Mouse (Mus musculus): ENCODE measurements around the gene Gm17387.

Gm17387 gene

DNA sequence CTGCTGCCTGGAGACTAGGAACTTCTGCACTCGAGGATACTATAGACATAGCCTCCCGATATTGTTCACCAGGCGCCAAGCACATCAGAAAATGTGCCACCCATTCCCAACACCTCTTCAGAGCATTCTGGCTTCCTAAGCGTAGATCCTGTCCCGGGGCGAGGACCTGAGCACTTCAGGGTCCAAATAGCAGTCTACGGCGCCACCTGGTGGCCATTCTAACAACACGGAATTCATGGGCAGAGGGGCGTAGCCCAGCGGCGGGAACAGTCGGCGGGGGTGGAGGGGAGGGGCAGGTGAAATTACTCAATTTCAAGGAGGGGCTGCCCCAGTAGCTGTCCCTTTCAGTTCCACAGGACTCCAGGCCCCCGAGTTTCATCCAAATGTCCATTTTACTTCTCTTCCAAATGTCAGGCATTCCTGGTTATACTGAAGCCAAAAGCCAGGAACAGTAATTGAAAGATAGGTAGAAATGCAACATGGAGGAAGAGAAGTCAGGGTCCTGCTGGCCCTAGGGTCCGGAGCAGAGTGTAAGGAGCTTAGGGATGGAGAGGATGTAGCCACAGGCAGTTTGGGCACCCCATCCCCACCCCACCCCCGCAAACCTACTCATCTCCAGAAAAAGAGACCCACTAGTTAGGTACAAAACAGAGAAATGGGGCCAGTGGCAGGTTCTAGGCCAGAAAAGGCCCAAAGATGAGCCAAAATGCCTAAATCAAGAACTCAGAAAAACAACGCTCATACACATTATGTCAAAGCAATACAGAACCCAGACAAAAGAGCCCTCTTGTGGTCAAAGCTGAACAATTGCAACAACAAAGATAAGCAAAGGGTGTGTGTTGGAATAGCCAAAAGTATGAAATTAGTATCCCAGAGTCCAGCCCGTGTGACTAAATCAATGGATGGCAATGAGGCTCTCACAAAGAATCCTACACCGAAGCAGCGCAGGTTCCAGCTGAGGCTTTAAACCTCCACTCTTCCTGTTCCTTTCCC, 19.6 kb downstream of the Gm17387 start:
- peak; percentile 95 for DNase-seq (ENCODE audit: low read depth)

DNA sequence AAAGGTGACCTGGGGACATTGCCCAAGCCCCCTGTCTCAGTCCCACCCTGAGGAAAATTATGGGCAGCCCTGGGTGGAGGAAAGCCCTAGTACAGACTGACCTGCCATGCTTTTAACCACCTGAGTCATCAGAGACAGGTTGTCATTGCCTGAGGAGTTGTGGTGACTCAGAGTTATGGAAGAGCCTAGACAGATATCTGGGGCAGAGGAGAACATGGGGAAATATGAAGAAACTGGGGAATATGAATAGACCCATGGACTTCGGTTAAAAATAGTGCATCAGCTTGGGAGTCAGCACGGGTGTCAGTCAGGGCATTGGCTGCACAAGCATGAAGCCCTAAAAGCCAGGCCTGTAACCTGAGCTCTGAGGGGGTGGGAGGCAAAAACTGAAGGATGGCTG, 20.4 kb downstream of the Gm17387 start:
- DNase-seq (ENCODE audit: low read depth), result no peak

DNA sequence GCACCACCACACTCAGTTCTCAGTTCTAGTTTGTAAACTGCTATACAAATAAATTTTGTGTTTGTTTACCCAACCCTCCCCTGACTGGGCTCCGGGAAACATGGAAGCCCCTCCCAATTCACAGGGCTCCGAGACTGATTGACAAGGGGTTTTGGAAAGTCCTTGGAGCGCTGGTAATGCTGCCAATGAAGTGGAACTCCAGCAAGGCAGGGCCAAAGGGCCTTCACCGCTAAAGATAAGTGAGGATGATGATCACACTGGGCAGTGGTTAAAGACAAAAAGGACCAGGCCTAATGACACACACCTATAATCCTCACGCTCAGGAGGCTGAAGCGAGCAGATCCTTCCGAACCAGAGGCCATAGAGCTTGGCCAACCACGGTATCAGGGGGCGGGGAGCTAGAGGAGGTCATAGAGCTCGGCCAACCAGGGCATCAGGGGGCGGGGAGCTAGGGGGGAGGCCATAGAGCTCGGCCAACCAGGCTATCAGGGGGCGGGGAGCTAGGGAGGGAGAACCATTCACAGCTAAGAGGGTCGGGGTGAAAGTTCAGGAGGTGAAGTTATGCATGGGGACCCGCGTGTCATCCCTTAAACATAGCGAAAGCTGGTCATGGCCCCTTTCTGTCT, 22.2 kb downstream of the Gm17387 start:
- DNase-seq (ENCODE audit: low read depth), result no peak

DNA sequence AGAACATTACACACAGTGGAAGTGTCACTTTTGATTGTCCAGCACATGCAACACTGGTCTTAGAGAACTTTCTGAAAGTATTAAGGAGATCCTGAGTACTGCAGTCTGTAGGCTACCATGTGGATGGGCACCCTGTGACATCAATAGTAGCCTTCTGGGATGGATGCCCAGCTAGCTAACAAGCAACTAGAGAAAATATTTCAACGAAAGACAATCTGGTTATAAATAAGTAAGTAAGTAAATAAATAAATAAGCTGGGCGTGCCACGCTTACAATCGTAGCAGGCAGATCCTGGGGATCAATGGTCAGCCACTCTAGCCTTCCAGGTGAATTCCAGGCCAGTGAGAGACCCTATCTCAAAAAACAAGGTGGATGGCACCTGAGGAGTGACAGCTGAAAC, 23.1 kb downstream of the Gm17387 start:
- DNase-seq (ENCODE audit: low read depth), result no peak

DNA sequence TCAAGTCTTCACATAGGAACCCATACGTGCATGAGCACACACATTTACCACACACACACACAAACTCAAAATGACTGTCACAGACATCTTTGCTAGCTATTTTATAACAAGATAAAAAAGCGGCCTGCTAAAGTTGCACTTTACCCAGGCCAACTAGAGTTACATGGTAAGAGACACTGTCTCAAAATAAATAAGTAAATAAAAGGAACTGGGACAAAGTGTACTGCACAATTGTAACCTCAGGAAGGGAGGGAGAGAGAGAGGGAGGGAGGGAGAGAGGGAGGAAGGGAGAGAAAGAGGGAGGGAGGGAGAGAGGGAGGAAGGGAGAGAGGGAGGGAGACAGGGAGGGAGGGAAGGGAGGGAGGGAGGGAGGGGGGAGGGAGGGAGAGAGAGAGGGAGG, 23.5 kb downstream of the Gm17387 start:
- DNase-seq (ENCODE audit: low read depth), result no peak

DNA sequence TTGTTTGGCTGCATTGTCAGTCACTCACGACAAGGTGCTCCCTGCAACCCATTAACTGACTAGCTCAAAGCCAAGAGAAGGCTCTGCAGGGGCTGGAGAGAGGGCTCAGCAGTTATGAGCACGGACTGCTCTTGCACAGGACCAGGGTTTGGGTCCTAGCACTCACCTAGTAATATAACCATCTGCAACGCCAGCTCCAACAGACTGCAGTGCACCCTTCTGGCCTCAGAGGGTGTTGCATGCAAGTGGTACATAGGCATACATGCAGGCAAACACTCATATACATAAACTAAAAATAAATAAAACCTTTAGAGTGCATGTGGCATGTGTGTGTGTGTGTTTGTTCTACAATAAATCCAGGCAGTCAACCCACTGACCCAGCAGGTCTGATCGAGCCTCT, 26.9 kb downstream of the Gm17387 start:
- no peak for DNase-seq (ENCODE audit: low read depth)

DNA sequence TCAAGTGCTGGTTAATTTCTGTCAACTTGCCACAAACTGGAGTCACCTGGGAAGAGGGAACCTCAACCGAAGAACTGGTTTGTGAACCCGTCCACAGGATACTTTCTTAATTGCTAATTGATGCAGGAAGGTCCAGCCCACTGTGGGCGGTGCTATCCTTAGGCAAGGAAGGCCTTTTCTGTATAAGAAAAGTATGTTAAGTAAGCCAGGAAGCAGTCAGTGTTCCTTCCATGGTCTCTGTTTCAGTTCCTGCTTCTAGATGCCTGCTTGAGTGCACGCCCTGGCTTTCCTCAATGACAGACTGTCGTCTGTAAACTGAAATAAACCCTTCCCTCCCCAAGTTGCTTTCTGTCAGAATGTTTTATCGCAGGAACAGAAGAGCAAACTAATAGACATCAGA, 28.0 kb downstream of the Gm17387 start:
- no peak for DNase-seq (ENCODE audit: low read depth)

DNA sequence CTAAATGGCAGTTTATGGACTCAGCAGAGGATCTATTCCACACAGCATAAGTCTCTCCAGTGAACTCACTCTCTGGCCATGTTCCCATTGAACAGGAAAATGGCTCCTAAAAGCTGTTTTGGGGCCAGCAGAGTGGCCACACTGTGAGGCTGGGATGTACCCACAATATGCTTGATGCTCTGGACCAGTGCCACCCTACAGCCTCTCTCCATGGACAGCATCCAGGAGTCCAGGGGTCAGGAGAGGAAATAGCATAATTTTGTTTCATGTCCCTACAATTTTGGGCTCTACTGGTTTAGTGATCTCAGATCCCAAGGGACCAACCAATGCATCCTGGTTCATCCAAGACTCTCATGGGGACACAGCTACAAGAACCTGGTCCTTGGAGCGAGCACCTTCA, 28.6 kb downstream of the Gm17387 start:
- no peak for DNase-seq (ENCODE audit: low read depth)

DNA sequence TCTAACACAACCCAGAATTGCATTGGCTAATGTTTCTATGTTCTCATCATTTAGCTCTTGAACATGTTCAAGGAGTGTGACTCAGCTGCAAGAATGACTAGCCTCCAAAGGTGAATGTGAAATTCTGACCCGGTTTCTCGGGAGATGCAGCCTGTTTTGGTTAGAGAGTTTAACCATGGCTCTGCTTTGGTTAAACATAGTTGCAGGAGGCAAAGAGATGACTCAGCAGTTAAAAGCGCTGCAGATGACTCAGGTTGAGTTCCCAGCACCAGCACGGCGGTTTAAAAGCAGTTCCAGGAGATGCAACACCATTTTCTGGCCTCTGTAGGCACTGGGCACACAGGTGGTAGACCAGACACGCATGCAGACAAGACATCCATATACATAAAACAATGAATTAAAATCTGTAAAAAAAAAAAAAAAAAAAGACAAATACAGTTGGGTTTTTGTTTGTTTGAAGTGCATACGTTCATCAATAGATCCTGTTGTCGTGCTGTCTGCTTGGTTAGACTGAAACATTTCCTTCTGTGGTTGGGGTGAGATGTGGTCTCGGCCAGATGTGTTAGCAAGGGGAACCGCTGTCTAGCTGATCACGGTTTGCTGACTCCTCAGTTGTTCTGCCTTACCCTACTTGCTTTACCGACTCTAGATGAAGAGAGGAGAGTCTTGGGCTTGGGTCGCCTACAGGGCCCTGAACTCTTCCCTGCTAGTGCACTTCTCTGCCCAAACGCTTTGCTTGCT, 29.8 kb downstream of the Gm17387 start:
- DNase-seq (ENCODE audit: low read depth), result peak; percentile 64

DNA sequence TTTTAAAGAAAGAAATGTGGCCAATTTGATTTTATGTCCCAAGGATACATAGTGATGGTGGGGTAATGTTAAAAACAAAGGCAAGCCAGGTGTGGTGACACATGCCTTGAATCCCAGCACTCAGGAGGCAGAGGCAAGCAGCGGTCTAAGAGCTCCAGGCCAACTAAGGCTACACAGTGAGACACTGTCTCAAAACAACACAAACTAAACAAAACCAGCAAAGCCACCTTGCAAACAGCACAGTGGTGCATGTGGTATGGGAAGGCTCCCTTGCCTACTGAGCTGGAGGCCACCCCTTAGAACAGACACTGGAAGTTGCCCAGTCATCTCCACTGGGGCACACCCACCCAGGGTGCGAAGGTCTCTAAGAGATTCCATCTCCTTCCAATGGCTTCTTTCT, 31.0 kb downstream of the Gm17387 start:
- DNase-seq (ENCODE audit: low read depth), result no peak

DNA sequence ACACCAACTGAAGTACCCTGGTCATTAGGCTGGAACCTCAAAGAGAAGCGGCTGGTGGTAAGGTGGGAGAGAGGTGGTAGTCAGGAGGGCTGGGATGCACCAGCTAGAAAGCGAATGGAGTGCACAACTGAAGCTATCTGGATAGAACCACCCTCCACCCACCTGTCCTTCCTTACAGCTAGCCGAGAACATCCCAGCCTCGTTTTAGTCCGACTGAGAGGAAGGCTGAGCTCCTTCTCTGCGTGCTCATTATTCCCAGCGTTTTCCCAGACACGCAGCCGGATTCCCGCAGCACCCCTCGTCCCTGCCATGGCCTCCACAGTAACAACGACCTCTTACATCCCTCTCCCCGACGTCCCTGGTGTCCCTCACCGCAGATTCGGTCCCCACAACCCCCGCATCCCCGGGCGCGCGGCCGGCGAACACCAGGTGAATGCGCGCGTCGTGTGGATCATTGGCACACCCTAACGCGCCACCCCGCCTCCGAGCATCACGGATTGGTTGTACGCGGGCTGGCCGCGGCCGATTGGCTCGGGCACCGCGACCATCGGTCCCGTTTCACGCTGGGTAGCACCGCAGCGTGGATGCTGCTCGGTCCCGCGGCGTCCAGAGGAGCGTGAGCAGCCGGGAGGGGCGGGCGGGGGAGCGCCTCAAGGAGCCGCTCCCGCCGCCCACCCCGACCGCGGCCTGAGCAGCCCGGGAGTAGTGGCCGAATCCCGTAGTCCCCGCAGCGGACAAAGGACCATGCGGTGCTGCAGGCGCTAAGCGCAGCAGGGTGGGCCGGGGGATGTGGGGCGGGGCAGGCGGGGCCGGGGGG, 31.7 kb downstream of the Gm17387 start, which contains the start of gene B4galnt4:
Gene B4galnt4 (plus strand): TSS at position 679 of the 817 bp plus-strand sequence.
- peak; percentile 59 for DNase-seq (ENCODE audit: low read depth)

DNA sequence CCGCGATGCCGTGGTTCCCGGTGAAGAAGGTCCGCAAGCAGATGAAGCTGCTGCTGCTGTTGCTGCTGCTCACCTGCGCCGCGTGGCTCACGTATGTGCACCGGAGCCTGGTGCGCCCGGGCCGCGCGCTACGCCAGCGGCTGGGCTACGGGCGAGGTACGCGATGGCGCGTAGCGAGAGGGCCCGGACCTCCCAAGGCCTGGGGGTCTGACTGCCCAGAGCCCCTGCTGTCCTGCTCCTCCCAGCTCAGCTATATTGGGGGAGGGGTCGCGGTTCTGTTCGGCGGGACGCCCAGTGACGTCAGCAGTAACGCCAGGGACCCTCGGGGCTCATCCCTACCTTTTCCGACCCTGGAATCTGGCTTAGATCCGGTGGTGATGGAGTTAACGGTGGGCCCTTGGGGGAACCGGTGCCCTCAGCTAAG, 32.4 kb downstream of the Gm17387 start:
- peak; percentile 45 for DNase-seq (ENCODE audit: low read depth)

DNA sequence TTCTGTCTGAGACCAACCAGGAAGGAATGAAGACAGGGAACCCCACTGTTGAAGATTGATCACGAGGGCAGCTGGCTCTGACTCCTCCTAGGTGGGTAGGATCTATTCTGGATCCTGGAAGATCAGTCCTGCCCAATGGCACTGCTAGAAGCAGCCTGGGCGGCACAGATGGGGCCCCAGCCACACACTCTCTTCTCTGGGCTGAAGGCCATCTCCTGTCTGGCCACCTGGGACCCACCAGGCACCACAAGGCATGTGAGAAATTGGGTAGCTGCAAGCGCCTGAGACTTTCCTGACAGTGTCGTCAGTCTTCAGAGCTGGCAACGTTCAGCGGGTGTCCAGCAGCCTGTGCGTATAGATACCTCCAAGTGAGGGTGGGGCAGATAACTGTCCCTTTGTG, 33.6 kb downstream of the Gm17387 start:
- no peak for DNase-seq (ENCODE audit: low read depth)

DNA sequence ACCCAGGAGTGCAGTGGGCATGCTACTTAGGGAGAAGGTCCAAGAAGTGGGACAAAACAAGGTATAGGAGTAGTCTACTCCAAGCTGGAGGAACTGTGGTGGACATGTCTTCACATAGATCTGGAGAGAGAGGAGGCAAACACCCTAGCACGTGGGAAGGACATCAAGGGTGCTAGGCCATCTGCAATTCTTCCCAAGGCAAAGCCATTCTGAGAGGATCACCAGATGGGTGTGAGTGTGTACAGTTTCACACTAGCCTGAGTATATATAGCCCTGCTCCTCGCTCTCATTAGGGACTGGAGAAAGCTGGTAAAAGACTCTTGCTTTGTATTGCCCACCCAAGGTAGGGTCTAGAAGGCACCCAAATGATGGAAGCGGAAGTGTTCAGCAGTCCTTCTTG, 34.4 kb downstream of the Gm17387 start:
- no peak for DNase-seq (ENCODE audit: low read depth)

DNA sequence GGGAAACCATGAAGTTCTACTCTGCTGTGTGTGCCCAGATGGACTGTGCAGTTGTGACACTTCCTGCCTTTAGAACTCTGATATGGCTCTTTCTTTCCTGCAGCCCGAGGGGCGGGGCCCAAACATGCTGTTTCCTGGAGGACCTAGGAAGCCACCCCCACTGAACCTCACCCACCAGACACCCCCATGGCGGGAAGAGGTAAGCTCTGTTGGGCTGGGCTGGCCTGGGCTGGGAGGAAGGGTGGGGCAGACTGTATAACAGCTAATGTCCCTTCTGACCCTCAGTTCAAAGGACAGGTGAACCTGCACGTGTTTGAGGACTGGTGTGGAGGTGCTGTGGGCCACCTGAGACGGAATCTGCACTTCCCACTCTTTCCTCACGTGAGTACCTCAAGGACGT, 35.2 kb downstream of the Gm17387 start:
- DNase-seq (ENCODE audit: low read depth), result peak; percentile 50

DNA sequence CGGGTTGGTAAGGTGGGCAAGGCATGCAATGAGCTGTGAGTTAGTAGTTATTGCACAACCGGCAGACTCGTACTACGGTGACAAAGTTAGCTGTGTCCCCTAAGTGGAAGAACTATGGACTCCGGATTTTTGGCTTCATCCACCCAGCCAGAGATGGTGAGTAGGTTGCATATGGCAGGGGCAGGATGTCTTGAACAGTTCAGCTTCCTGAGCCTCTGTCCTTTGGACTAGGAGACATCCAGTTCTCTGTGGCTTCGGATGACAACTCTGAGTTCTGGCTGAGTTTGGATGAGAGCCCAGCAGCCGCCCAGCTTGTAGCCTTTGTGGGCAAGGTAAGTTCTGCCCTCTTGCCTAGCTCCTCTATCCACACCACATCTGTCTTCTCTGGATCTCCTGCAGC, 35.6 kb downstream of the Gm17387 start:
- DNase-seq (ENCODE audit: low read depth), result no peak

DNA sequence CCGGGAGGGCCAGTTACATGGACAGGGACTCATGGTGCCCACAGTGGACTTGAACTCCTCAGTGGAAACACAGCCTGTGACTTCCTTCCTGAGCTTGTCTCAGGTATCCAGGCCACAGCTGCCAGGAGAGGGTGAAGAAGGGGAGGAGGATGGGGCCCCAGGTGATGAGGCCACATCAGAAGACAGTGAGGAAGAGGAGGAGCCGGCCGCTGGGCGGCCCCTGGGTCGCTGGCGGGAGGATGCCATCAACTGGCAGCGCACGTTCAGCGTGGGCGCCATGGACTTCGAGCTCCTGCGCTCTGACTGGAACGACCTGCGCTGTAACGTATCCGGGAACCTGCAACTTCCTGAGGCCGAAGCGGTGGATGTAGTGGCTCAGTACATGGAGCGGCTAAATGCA, 39.4 kb downstream of the Gm17387 start:
- no peak for DNase-seq (ENCODE audit: low read depth)

DNA sequence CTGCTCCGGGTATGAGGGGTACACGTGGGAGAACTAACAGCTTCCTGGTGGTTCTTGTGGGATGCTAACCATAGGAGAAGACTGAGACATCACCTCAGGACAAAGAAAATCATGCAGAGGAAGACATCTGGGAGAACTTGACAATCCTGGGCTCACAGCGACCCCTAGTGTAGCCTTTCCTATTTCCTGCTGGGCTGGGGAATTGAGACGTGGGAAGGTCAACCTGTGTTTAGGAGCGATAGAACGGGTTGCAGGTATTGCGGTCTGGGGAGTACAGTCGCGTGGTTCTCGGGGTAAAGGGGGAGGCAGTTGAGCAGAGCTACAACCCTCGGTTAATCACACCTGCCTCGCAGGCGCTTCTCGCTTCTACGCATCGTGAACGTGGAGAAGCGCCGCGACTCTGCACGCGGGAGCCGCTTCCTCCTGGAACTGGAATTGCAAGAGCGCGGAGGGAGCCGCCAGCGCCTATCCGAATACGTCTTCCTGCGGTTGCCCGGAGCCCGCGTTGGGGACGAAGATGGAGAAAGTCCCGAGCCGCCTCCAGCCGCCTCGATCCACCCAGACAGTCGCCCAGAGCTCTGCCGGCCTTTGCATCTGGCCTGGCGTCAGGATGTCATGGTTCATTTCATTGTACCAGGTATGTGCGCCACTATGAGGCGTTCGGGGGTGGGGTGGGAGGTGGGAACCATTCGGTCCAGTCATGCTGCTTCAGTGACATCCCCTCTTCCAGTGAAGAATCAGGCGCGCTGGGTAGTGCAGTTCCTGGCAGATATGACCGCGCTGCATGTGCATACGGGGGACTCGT, 41.3 kb downstream of the Gm17387 start:
- peak; percentile 81 for DNase-seq (ENCODE audit: low read depth)

DNA sequence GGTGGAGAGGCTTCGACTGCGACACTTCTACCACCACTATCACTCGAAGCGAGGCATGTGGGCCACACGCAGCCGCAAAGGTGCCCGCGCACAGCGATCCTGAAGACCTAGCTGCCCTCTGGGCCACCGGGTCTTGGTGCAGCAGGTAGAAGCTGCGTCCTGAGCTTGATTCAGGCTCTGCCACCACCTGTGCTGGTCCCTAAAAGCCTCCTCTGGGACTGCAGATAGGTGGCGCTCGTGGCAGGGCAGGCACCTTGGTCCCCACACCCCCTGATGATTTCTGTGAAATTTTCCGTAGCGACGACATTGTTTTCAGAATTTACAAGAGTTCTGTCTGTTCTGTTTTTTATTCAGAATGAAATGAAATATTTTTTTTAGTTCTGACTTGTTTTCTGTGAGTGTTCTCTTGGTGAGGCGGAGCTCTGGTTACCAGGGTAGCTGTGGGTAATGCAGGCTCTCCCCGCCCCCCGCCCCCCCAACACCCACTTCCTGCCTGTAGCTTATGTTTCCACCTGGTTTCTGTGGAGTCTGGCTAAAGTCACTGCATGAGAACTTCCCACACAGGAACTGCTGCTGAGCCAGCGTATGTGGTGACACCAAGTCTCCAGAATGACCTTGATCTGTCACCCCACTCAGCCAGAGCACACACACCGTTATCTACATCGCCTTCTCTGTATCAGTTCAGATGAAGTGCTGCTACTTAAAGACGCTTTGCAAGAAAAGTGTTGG, 43.2 kb downstream of the Gm17387 start:
- peak; percentile 93 for DNase-seq (ENCODE audit: low read depth)

DNA sequence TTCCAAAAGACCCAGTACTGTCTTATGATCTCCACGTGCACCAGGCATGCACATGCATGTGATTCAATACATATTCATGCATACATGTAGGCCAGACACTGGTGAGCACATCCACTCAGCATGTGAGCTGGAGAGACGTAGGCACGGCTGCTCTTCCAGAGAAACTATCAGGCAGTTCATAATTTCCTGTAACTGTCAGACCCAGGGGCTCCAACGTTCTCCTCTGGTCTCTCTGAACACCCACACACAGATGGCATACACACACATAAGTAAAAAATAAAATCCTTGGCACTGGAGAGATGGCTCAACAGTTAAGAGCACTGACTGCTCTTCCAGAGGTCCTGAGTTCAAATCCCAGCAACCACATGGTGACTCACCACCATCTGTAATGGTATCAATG, 44.9 kb downstream of the Gm17387 start:
- no peak for DNase-seq (ENCODE audit: low read depth)
